19 mouse cellular contexts compared by ENCODE assay signal in genomic region chr11:69938401-69938979, GRCm38 (mm10). TPM values are rescaled to one million over a fixed set of nuclear protein-coding genes. Genes with fewer than 3 reads are reported as not detected.
DNase-seq lines count a peak whose midpoint lies in the region; ATAC-seq lines count a peak whose summit lies in the region.
"Had no signal": no experiment of that assay in that cellular context is flagged by ENCODE, and none has a peak within 500 bp of the region (broad histone marks: within the 10 kb centered on the region; RNA-seq: fewer than 3 reads in every experiment).

No protein-coding gene starts in this region.

- H3K4me1 ChIP-seq in embryonic facial prominence, embryonic 10.5 days, result peaks cover 54% of the 10 kb centered on the region
- H3K4me1 ChIP-seq in limb, embryonic 10.5 days, result peaks cover 61% of the 10 kb centered on the region

- peaks cover 59% of the 10 kb centered on the region for H3K27me3 ChIP-seq in embryonic facial prominence, embryonic 10.5 days (replicated peaks; ENCODE audit: low read depth, poor library complexity, severe bottlenecking)
- H3K27me3 ChIP-seq in limb, embryonic 10.5 days (ENCODE audit: low read depth, poor library complexity, severe bottlenecking), result peaks cover 58% of the 10 kb centered on the region

- 21% methylated on average over 9 of the region's 9 CpGs for WGBS in embryonic facial prominence, embryonic 10.5 days
- 25% methylated on average over 9 of the region's 9 CpGs for WGBS in limb, embryonic 10.5 days

- peak; percentile 92 for DNase-seq in heart, adult 11 months
- DNase-seq in heart, adult 18-20 months, result no peak
- peak; percentile 32 for DNase-seq in ES-CJ7 (ENCODE audit: low read depth, low spot score)
- no peak for DNase-seq in embryonic facial prominence, embryonic 10.5 days (ENCODE audit: low spot score)
- no peak for DNase-seq in limb, embryonic 10.5 days (ENCODE audit: low spot score)
- no peak for DNase-seq in left cerebral cortex, adult 11 months (ENCODE audit: low spot score)
- DNase-seq: cerebellum, adult 11 months; cerebellum, postnatal 25 days; gastrocnemius, postnatal 10 days; liver, embryonic 13.5 days; thymus, postnatal 4 days had no signal

- no peaks in the 10 kb centered on the region for H3K9me3 ChIP-seq in embryonic facial prominence, embryonic 10.5 days
- H3K9me3 ChIP-seq in limb, embryonic 10.5 days (replicated peaks), result no peaks in the 10 kb centered on the region
- H3K9me3 ChIP-seq: liver, embryonic 13.5 days; lung, embryonic 15.5 days; midbrain, embryonic 15.5 days had no signal

- no peak overlapping the region; the same call in 1 of the 2 replicates for H3K27ac ChIP-seq in embryonic facial prominence, embryonic 10.5 days (replicated peaks)
- H3K27ac ChIP-seq in limb, embryonic 10.5 days, result no peak overlapping the region
- H3K27ac ChIP-seq: liver, embryonic 13.5 days; lung, embryonic 15.5 days; midbrain, embryonic 15.5 days had no signal

- H3K4me3 ChIP-seq in embryonic facial prominence, embryonic 10.5 days, result 0 out of 2 replicates have a peak overlapping the region, but pooled peaks have one; percentile 75
- 0 out of 2 replicates have a peak overlapping the region, but pooled peaks have one; percentile 6 for H3K4me3 ChIP-seq in limb, embryonic 10.5 days
- H3K4me3 ChIP-seq: liver, embryonic 13.5 days; lung, embryonic 15.5 days; midbrain, embryonic 15.5 days had no signal

- peaks cover 21% of the 10 kb centered on the region for H3K36me3 ChIP-seq in embryonic facial prominence, embryonic 10.5 days (replicated peaks)
- H3K36me3 ChIP-seq in limb, embryonic 10.5 days, result peaks cover 30% of the 10 kb centered on the region
- H3K36me3 ChIP-seq: lung, embryonic 15.5 days; midbrain, embryonic 15.5 days had no signal

- ATAC-seq in erythroid progenitor cell, adult 5-6 weeks (replicated peaks; ENCODE audit: low FRiP score, poor library complexity, severe bottlenecking), result no peak
- ATAC-seq: hindbrain, embryonic 16.5 days; midbrain, embryonic 15.5 days; Patski had no signal

RNA-seq across cellular contexts. Expression of gene Ybx2, which starts 2.9 kb away (rescaled TPM):
- 10 to 100 TPM; 14.6 to 23.1 TPM for total RNA-seq in heart, adult 18-20 months (2021)
- 5.1 and 5.8 TPM in 2 replicates for polyA plus RNA-seq in embryonic facial prominence, embryonic 10.5 days (2016; fragmentation: Nextera tagmentation; extraction: Ambion mirVana)
- 6.1 TPM in 2 replicates for polyA plus RNA-seq in limb, embryonic 10.5 days (2016; fragmentation: Nextera tagmentation; extraction: Ambion mirVana)
- total RNA-seq in erythroid progenitor cell, adult 5-6 weeks (2015; ENCODE audit: low replicate concordance), result not detected in 2 replicates
- 3.9 TPM in 1 of 2 replicates, not detected in the other for total RNA-seq in erythroid progenitor cell, adult 5-6 weeks (2017; ENCODE audit: low replicate concordance)
- total RNA-seq: neutrophil, adult 5-6 weeks had no signal

RNA-seq across cellular contexts. Expression of gene Slc2a4, which starts 9.5 kb away (rescaled TPM):
- total RNA-seq in heart, adult 18-20 months (2021), result 100 to 1,000 TPM; 402 to 439 TPM
- 18.6 and 23.7 TPM in 2 replicates for polyA plus RNA-seq in embryonic facial prominence, embryonic 10.5 days (2016; fragmentation: Nextera tagmentation; extraction: Ambion mirVana)
- 19.9 and 29.3 TPM in 2 replicates for polyA plus RNA-seq in limb, embryonic 10.5 days (2016; fragmentation: Nextera tagmentation; extraction: Ambion mirVana)
- total RNA-seq in erythroid progenitor cell, adult 5-6 weeks (2015; ENCODE audit: low replicate concordance), result 94.7 and 103 TPM in 2 replicates
- 246 and 613 TPM in 2 replicates for total RNA-seq in erythroid progenitor cell, adult 5-6 weeks (2017; ENCODE audit: low replicate concordance)
- total RNA-seq: neutrophil, adult 5-6 weeks had no signal

RNA-seq across cellular contexts. Expression of gene Eif5a, which starts 16.7 kb away (rescaled TPM):
- 100 to 1,000 TPM; 415 to 425 TPM for total RNA-seq in heart, adult 18-20 months (2021)
- 2,818 and 3,035 TPM in 2 replicates for polyA plus RNA-seq in embryonic facial prominence, embryonic 10.5 days (2016; fragmentation: Nextera tagmentation; extraction: Ambion mirVana)
- polyA plus RNA-seq in limb, embryonic 10.5 days (2016; fragmentation: Nextera tagmentation; extraction: Ambion mirVana), result 3,029 and 3,766 TPM in 2 replicates
- 394 and 471 TPM in 2 replicates for total RNA-seq in erythroid progenitor cell, adult 5-6 weeks (2015; ENCODE audit: low replicate concordance)
- 246 and 254 TPM in 2 replicates for total RNA-seq in erythroid progenitor cell, adult 5-6 weeks (2017; ENCODE audit: low replicate concordance)

RNA-seq across cellular contexts. Expression of gene Gps2, which starts 24.8 kb away (rescaled TPM):
- total RNA-seq in heart, adult 18-20 months (2021), result 10 to 100 TPM; 26.2 to 27.5 TPM
- polyA plus RNA-seq in embryonic facial prominence, embryonic 10.5 days (2016; fragmentation: Nextera tagmentation; extraction: Ambion mirVana), result 87.6 and 89.1 TPM in 2 replicates
- 77.7 and 91.6 TPM in 2 replicates for polyA plus RNA-seq in limb, embryonic 10.5 days (2016; fragmentation: Nextera tagmentation; extraction: Ambion mirVana)
- total RNA-seq in erythroid progenitor cell, adult 5-6 weeks (2015; ENCODE audit: low replicate concordance), result 268 and 359 TPM in 2 replicates
- total RNA-seq in erythroid progenitor cell, adult 5-6 weeks (2017; ENCODE audit: low replicate concordance), result 130 and 161 TPM in 2 replicates

RNA-seq across cellular contexts. Expression of gene Cldn7, which starts 26.1 kb away (rescaled TPM):
- 1 to 10 TPM in 1 of 2 experiments, not detected in 1; 1.3 TPM for total RNA-seq in heart, adult 18-20 months (2021)
- 56.3 and 56.4 TPM in 2 replicates for polyA plus RNA-seq in embryonic facial prominence, embryonic 10.5 days (2016; fragmentation: Nextera tagmentation; extraction: Ambion mirVana)
- 28.7 and 35.4 TPM in 2 replicates for polyA plus RNA-seq in limb, embryonic 10.5 days (2016; fragmentation: Nextera tagmentation; extraction: Ambion mirVana)
- total RNA-seq in erythroid progenitor cell, adult 5-6 weeks (2015; ENCODE audit: low replicate concordance), result not detected in 2 replicates
- total RNA-seq in erythroid progenitor cell, adult 5-6 weeks (2017; ENCODE audit: low replicate concordance), result not detected in 2 replicates
- total RNA-seq: layer of hippocampus, postnatal 14 days; left cerebral cortex, postnatal 25 days had no signal
- polyA plus RNA-seq: Patski had no signal

Comparison
In these comparisons a context has a peak if more than half of its experiments do, and no peak if none do; other contexts are left out.
1. DNase-seq: peak in heart, adult 11 months (single experiment) and ES-CJ7 (single experiment); none in heart, adult 18-20 months (0 of 2), embryonic facial prominence, embryonic 10.5 days (single experiment), limb, embryonic 10.5 days (single experiment) and left cerebral cortex, adult 11 months (single experiment).